Mouse (Mus musculus) forebrain, embryonic 14.5 days (tissue): ENCODE measurements around the gene 2610028H24Rik. TPM values are rescaled to one million over a fixed set of nuclear protein-coding genes. Genes with fewer than 3 reads are reported as not detected.
A peak's percentile ranks its signal among the peaks of the same experiment; 100 is the strongest.

Source experiments
- ATAC-seq: fragments of 200-750 bp; cut with Nextera tagmentation; 2 replicates; pipeline ENCODE4 v1.8.0; 2017; ENCODE audit warnings: mild to moderate bottlenecking, moderate library complexity
- DNase-seq: peaks from one replicate; pipeline ENCODE4 v3.0.0-alpha.2; 2015; ENCODE audit warnings: low spot score
- H3K27ac ChIP-seq: fragments of 300-500 bp; sonication (generic); 2 replicates; pipeline ENCODE4 v1.5.1; 2014; ENCODE audit warnings: low read depth, mild to moderate bottlenecking, control low read depth, low read length, moderate library complexity
- H3K27me3 ChIP-seq: fragments of 300-500 bp; sonication (generic); replicated peaks from 2 replicates; pipeline ENCODE4 v1.6.1; 2014; ENCODE audit warnings: low read length, control low read depth, mixed read lengths; ENCODE audit not compliant: control insufficient read depth, insufficient read depth
- H3K36me3 ChIP-seq: fragments of 300-500 bp; sonication (generic); 2 replicates; pipeline ENCODE4 v1.6.1; 2014; ENCODE audit warnings: low read length, control low read depth; ENCODE audit not compliant: control insufficient read depth, insufficient read depth
- H3K4me1 ChIP-seq: fragments of 300-500 bp; sonication (generic); 2 replicates; pipeline ENCODE4 v1.6.1; 2014; ENCODE audit warnings: antibody characterized with exemption, low read length, control low read depth; ENCODE audit not compliant: control insufficient read depth, insufficient read depth
- H3K4me2 ChIP-seq: fragments of 300-500 bp; sonication (generic); 2 replicates; pipeline ENCODE4 v1.6.1; 2014; ENCODE audit warnings: mild to moderate bottlenecking, control low read depth, low read length
- H3K4me3 ChIP-seq: fragments of 300-500 bp; sonication (generic); 2 replicates; pipeline ENCODE4 v1.5.1; 2014; ENCODE audit warnings: low read depth, low read length, control low read depth
- H3K9ac ChIP-seq: fragments of 300-500 bp; sonication (generic); 2 replicates; pipeline ENCODE4 v1.6.1; 2014; ENCODE audit warnings: mild to moderate bottlenecking, low read length, control low read depth, moderate library complexity
- H3K9me3 ChIP-seq: fragments of 300-500 bp; sonication (generic); replicated peaks from 2 replicates; pipeline ENCODE4 v1.6.1; 2016; ENCODE audit warnings: low read length, control low read depth, mixed read lengths; ENCODE audit not compliant: control insufficient read depth
- WGBS: fragments of 180-500 bp; shearing (Covaris S2); extraction: QIAGEN DNeasy Blood & Tissue Kit; methylation state at CpG from one replicate; pipeline ENCODE4 v1.1.7; 2014; 5-methylcytosine and 5-hydroxymethylcytosine counted together
- polyA plus RNA-seq: library from polyadenylated mRNA; unstranded; fragments of >200 nt; fragmentation: Nextera tagmentation; extraction: Ambion mirVana; gene quantifications from 2 replicates; pipeline ENCODE4 v1.2.1, GENCODE M21; 2014

Gene 2610028H24Rik
- polyA plus RNA-seq, 1 experiment from 2014 or later = not detected

GRCm38 (mm10) chr10:76445996-76446681 lies 2.7 kb upstream of the 2610028H24Rik start:
- ATAC-seq = no peak
- no peaks in the 10 kb centered on the region for H3K36me3 ChIP-seq
- no peak overlapping the region for H3K27ac ChIP-seq
- H3K27me3 ChIP-seq = no peaks in the 10 kb centered on the region
- no peak overlapping the region for H3K4me3 ChIP-seq
- WGBS = 82% methylated on average over 4 of the region's 4 CpGs
- no peak for DNase-seq
- H3K4me2 ChIP-seq = no peak overlapping the region
- H3K9ac ChIP-seq = no peak overlapping the region
- H3K9me3 ChIP-seq = no peaks in the 10 kb centered on the region
- peaks cover 14% of the 10 kb centered on the region; the same call in 1 of the 2 replicates for H3K4me1 ChIP-seq

- H3K27ac ChIP-seq = no peak overlapping the region
- no peaks in the 10 kb centered on the region for H3K27me3 ChIP-seq
- no peak overlapping the region for H3K4me3 ChIP-seq
- no peak overlapping the region for H3K9ac ChIP-seq
- no peaks in the 10 kb centered on the region for H3K9me3 ChIP-seq
- H3K36me3 ChIP-seq = no peaks in the 10 kb centered on the region
- DNase-seq (no peak), ATAC-seq (no peak)
- 82% methylated on average over 15 of the region's 15 CpGs for WGBS
- H3K4me1 ChIP-seq = peaks cover 8% of the 10 kb centered on the region; the same call in 1 of the 2 replicates
- no peak overlapping the region for H3K4me2 ChIP-seq
Observed at GRCm38 (mm10) chr10:76447406-76448229, 1.3 kb upstream of the 2610028H24Rik start.

GRCm38 (mm10) chr10:76455289-76455688 lies 6.4 kb downstream of the 2610028H24Rik start:
- DNase-seq (peak; percentile 68), ATAC-seq (peak; percentile 44; the same call in 1 of the 2 replicates)
- Histone ChIP-seq H3K36me3 (no peaks in the 10 kb centered on the region), H3K4me1 (no peaks in the 10 kb centered on the region), H3K9me3 (no peaks in the 10 kb centered on the region), H3K4me2 (no peak overlapping the region), H3K4me3 (no peak overlapping the region), H3K27ac (no peak overlapping the region), H3K27me3 (no peaks in the 10 kb centered on the region), H3K9ac (no peak overlapping the region)
- WGBS = 59% methylated on average over 5 of the region's 5 CpGs

GRCm38 (mm10) chr10:76461255-76461654 lies 12.4 kb downstream of the 2610028H24Rik start:
- Histone ChIP-seq H3K36me3 (0 out of 2 replicates have a peak, but pooled peaks cover 6% of the 10 kb centered on the region), H3K9me3 (no peaks in the 10 kb centered on the region), H3K27ac (no peak overlapping the region), H3K4me3 (no peak overlapping the region), H3K4me2 (no peak overlapping the region), H3K27me3 (no peaks in the 10 kb centered on the region), H3K4me1 (no peaks in the 10 kb centered on the region), H3K9ac (no peak overlapping the region)
- no peak for DNase-seq
- WGBS = 89% methylated on average over 1 of the region's 1 CpGs
- ATAC-seq = no peak

- DNase-seq (no peak), ATAC-seq (no peak)
- WGBS = 93% methylated on average over 7 of the region's 7 CpGs
Observed at GRCm38 (mm10) chr10:76462312-76462711, 13.4 kb downstream of the 2610028H24Rik start.

GRCm38 (mm10) chr10:76462721-76463120 lies 13.8 kb downstream of the 2610028H24Rik start:
- 89% methylated on average over 6 of the region's 6 CpGs for WGBS
- Histone ChIP-seq H3K4me2 (no peak overlapping the region), H3K36me3 (0 out of 2 replicates have a peak, but pooled peaks cover 6% of the 10 kb centered on the region), H3K27ac (no peak overlapping the region), H3K4me1 (no peaks in the 10 kb centered on the region), H3K27me3 (no peaks in the 10 kb centered on the region), H3K9me3 (no peaks in the 10 kb centered on the region), H3K4me3 (no peak overlapping the region), H3K9ac (no peak overlapping the region)
- DNase-seq (no peak), ATAC-seq (no peak)

More at GRCm38 (mm10) chr10:76462312-76462711, 13.4 kb downstream of the 2610028H24Rik start:
- no peak overlapping the region for H3K4me2 ChIP-seq
- H3K27me3 ChIP-seq = no peaks in the 10 kb centered on the region
- H3K4me3 ChIP-seq = no peak overlapping the region
- H3K27ac ChIP-seq = no peak overlapping the region
- no peaks in the 10 kb centered on the region for H3K9me3 ChIP-seq
- no peak overlapping the region for H3K9ac ChIP-seq
- H3K4me1 ChIP-seq = no peaks in the 10 kb centered on the region
- H3K36me3 ChIP-seq = 0 out of 2 replicates have a peak, but pooled peaks cover 6% of the 10 kb centered on the region

GRCm38 (mm10) chr10:76468203-76469162 lies 19.6 kb downstream of the 2610028H24Rik start, which contains the start of the genes Mcm3ap and Ybey:
Mcm3ap (plus strand) TSS chr10:76468927.
Ybey (minus strand) TSS chr10:76469114.
- H3K4me1 ChIP-seq = no peaks in the 10 kb centered on the region
- H3K4me3 ChIP-seq = peak within 1 kb of the TSS; percentile 55
- 2% methylated on average over 55 of the region's 55 CpGs for WGBS
- no peaks in the 10 kb centered on the region for H3K9me3 ChIP-seq
- H3K4me2 ChIP-seq = peak within 1 kb of the TSS; percentile 65
- DNase-seq = peak; percentile 94
- H3K27ac ChIP-seq = peak within 1 kb of the TSS; percentile 73
- peak within 1 kb of the TSS; percentile 93 for H3K9ac ChIP-seq
- peaks cover 27% of the 10 kb centered on the region for H3K36me3 ChIP-seq
- ATAC-seq = peak; percentile 99
- no peaks in the 10 kb centered on the region for H3K27me3 ChIP-seq

- DNase-seq (no peak), ATAC-seq (no peak)
- H3K27ac ChIP-seq = no peak overlapping the region
- H3K36me3 ChIP-seq = peaks cover 67% of the 10 kb centered on the region
- H3K27me3 ChIP-seq = no peaks in the 10 kb centered on the region
- no peaks in the 10 kb centered on the region for H3K4me1 ChIP-seq
- no peak overlapping the region for H3K9ac ChIP-seq
- H3K4me2 ChIP-seq = no peak overlapping the region
- WGBS = 91% methylated on average over 5 of the region's 5 CpGs
- no peaks in the 10 kb centered on the region for H3K9me3 ChIP-seq
- H3K4me3 ChIP-seq = no peak overlapping the region
Observed at GRCm38 (mm10) chr10:76473759-76474158, 24.9 kb downstream of the 2610028H24Rik start.
